Mouse (Mus musculus) hindbrain, embryonic 12.5 days (tissue): ENCODE results near the gene Dnah7a. TPM values are rescaled to one million over a fixed set of nuclear protein-coding genes. Genes with fewer than 3 reads are reported as not detected.

Experiments used
- microRNA-seq: library from miRNA; unstranded; fragments of <30 nt; microRNA quantifications from one replicate; pipeline ENCODE4, GENCODE M21; 2017
- polyA plus RNA-seq: library from polyadenylated mRNA; unstranded; fragments of >200 nt; fragmentation: Nextera tagmentation; extraction: Ambion mirVana; gene quantifications from 2 replicates; pipeline ENCODE4 v1.2.1, GENCODE M21; 2016

The Dnah7a gene
- polyA plus RNA-seq, 1 experiment from 2014 or later: 6.9 TPM

Small RNA genes within 50 kb of the gene (microRNA-seq; reads per million reads assigned to microRNA genes)
- not detected for gene Gm25240

Other genes starting within 250 kb of the Dnah7a start
- gene Stk17b, start 78.4 kb upstream of the Dnah7a start, polyA plus RNA-seq: 8.8 and 9.2 TPM in 2 replicates